ENCODE assay signal across 39 mouse cellular contexts in genomic region chr9:78393741-78394140, GRCm38 (mm10). TPM values are rescaled to one million over a fixed set of nuclear protein-coding genes. Genes with fewer than 3 reads are reported as not detected.
"Had no signal": no experiment of that assay in that cellular context is flagged by ENCODE, and none has a peak within 500 bp of the region (broad histone marks: within the 10 kb centered on the region; RNA-seq: fewer than 3 reads in every experiment).

No protein-coding gene starts in this region.

- H3K36me3 ChIP-seq: embryonic facial prominence, embryonic 10.5 days; embryonic facial prominence, embryonic 12.5 days; embryonic facial prominence, embryonic 13.5 days; embryonic facial prominence, embryonic 15.5 days; forebrain, embryonic 10.5 days; forebrain, embryonic 12.5 days; forebrain, embryonic 15.5 days; heart, embryonic 10.5 days; heart, embryonic 12.5 days had no signal

- H3K9me3 ChIP-seq: embryonic facial prominence, embryonic 10.5 days; embryonic facial prominence, embryonic 12.5 days; embryonic facial prominence, embryonic 13.5 days; embryonic facial prominence, embryonic 15.5 days; forebrain, embryonic 10.5 days; forebrain, embryonic 12.5 days; forebrain, embryonic 13.5 days; forebrain, embryonic 15.5 days; heart, embryonic 10.5 days; heart, embryonic 12.5 days had no signal

- H3K27ac ChIP-seq: embryonic facial prominence, embryonic 10.5 days; embryonic facial prominence, embryonic 12.5 days; embryonic facial prominence, embryonic 13.5 days; embryonic facial prominence, embryonic 15.5 days; forebrain, embryonic 10.5 days; forebrain, embryonic 12.5 days; forebrain, embryonic 13.5 days; forebrain, embryonic 15.5 days; gastrocnemius, adult 2 months; heart, adult 2 months; heart, embryonic 10.5 days had no signal

- H3K9ac ChIP-seq: embryonic facial prominence, embryonic 12.5 days; embryonic facial prominence, embryonic 13.5 days; embryonic facial prominence, embryonic 15.5 days; forebrain, embryonic 12.5 days; forebrain, embryonic 13.5 days; forebrain, embryonic 15.5 days; forebrain, postnatal 0 days; heart, embryonic 12.5 days had no signal

- H3K4me3 ChIP-seq: embryonic facial prominence, embryonic 10.5 days; embryonic facial prominence, embryonic 12.5 days; embryonic facial prominence, embryonic 13.5 days; embryonic facial prominence, embryonic 15.5 days; erythroblast, embryonic 14.5 days; forebrain, embryonic 10.5 days; forebrain, embryonic 12.5 days; forebrain, embryonic 13.5 days; forebrain, embryonic 15.5 days; gastrocnemius, adult 2 months; heart, adult 2 months; heart, embryonic 10.5 days; heart, embryonic 12.5 days had no signal

- DNase-seq: cerebellum, postnatal 10 days; cerebellum, postnatal 14 days; cerebellum, postnatal 25 days; cerebellum, postnatal 36 days; embryo, embryonic 11 days; forebrain, postnatal 0 days; gastrocnemius, adult 2 months; gastrocnemius, postnatal 10 days; gastrocnemius, postnatal 14 days; gastrocnemius, postnatal 25 days; gastrocnemius, postnatal 36 days; heart, adult 18-20 months; heart, adult 2 months had no signal

RNA-seq across cellular contexts. Expression of gene Ddx43, which starts 1.8 kb away (rescaled TPM):
- total RNA-seq: gastrocnemius, adult 18-20 months; gastrocnemius, adult 2 months; gastrocnemius, adult 8-10 months; gastrocnemius, postnatal 10 days; gastrocnemius, postnatal 14 days; gastrocnemius, postnatal 25 days; gastrocnemius, postnatal 36 days; granulocyte monocyte progenitor cell, adult 5-6 weeks; heart, adult 18-20 months; heart, adult 2 months; heart, adult 8-10 months had no signal
- polyA plus RNA-seq: embryonic facial prominence, embryonic 11.5 days; erythroblast, embryonic 14.5 days; gonadal fat pad, adult 2 months; heart, adult 2 months; heart, embryonic 11.5 days had no signal

RNA-seq across cellular contexts. Expression of gene Ooep, which starts 15.2 kb away (rescaled TPM):
- total RNA-seq: common myeloid progenitor, adult 5-6 weeks; gastrocnemius, adult 18-20 months; gastrocnemius, adult 2 months; gastrocnemius, adult 8-10 months; gastrocnemius, postnatal 36 days; granulocyte monocyte progenitor cell, adult 5-6 weeks; heart, adult 18-20 months; heart, adult 2 months; heart, adult 8-10 months had no signal
- polyA plus RNA-seq: erythroblast, embryonic 14.5 days; gonadal fat pad, adult 2 months; heart, adult 2 months had no signal

RNA-seq across cellular contexts. Expression of gene Dppa5a, which starts 25.8 kb away (rescaled TPM):
- total RNA-seq: common myeloid progenitor, adult 5-6 weeks; gastrocnemius, adult 18-20 months; gastrocnemius, adult 2 months; gastrocnemius, adult 8-10 months; gastrocnemius, postnatal 10 days; gastrocnemius, postnatal 14 days; gastrocnemius, postnatal 25 days; gastrocnemius, postnatal 36 days; gastrocnemius, postnatal 4 days; granulocyte monocyte progenitor cell, adult 5-6 weeks; heart, adult 18-20 months; heart, adult 2 months; heart, adult 8-10 months had no signal
- polyA plus RNA-seq: cortical plate, adult 2 months; embryonic facial prominence, embryonic 10.5 days; embryonic facial prominence, embryonic 11.5 days; embryonic facial prominence, embryonic 14.5 days; erythroblast, embryonic 14.5 days; forebrain, embryonic 10.5 days; gonadal fat pad, adult 2 months; heart, adult 2 months; heart, embryonic 10.5 days; heart, embryonic 11.5 days; heart, embryonic 12.5 days had no signal

RNA-seq across cellular contexts. Expression of gene Gsta2, which starts 38.2 kb away (rescaled TPM):
- total RNA-seq: common myeloid progenitor, adult 5-6 weeks; forebrain, postnatal 0 days; gastrocnemius, adult 2 months; gastrocnemius, adult 8-10 months; gastrocnemius, postnatal 10 days; gastrocnemius, postnatal 14 days; gastrocnemius, postnatal 25 days; gastrocnemius, postnatal 36 days; gastrocnemius, postnatal 4 days; granulocyte monocyte progenitor cell, adult 5-6 weeks had no signal
- polyA plus RNA-seq: embryonic facial prominence, embryonic 10.5 days; embryonic facial prominence, embryonic 11.5 days; embryonic facial prominence, embryonic 12.5 days; erythroblast, embryonic 14.5 days; forebrain, embryonic 10.5 days; forebrain, embryonic 11.5 days; forebrain, embryonic 12.5 days; forebrain, embryonic 13.5 days; forebrain, embryonic 14.5 days; forebrain, embryonic 15.5 days; forebrain, embryonic 16.5 days; forebrain, postnatal 0 days; frontal cortex, adult 2 months; heart, embryonic 10.5 days; heart, embryonic 11.5 days; heart, embryonic 12.5 days had no signal
